Mouse (Mus musculus) small intestine, adult 2 months (tissue): ENCODE data around the gene Aspdh. TPM values are rescaled to one million over a fixed set of nuclear protein-coding genes. Genes with fewer than 3 reads are reported as not detected.

Experiments used
- H3K27ac ChIP-seq: fragments of 200-500 bp; 2 replicates; pipeline ENCODE4 v1.5.1; 2012; ENCODE audit warnings: low read depth, low read length, control low read depth, inconsistent platforms; ENCODE audit not compliant: insufficient read depth
- H3K27me3 ChIP-seq: fragments of 200-500 bp; 2 replicates; pipeline ENCODE4 v1.6.1; 2012; ENCODE audit warnings: mild to moderate bottlenecking, moderate library complexity, low read length, inconsistent platforms; ENCODE audit not compliant: control insufficient read depth, insufficient read depth
- H3K36me3 ChIP-seq: fragments of 200-500 bp; 2 replicates; pipeline ENCODE4 v1.6.1; 2012; ENCODE audit warnings: mild to moderate bottlenecking, low read length, control low read depth, inconsistent platforms; ENCODE audit not compliant: control insufficient read depth, insufficient read depth
- H3K4me1 ChIP-seq: fragments of 200-500 bp; 2 replicates; pipeline ENCODE4 v1.6.1; 2012; ENCODE audit warnings: low read length, inconsistent platforms, mixed read lengths; ENCODE audit not compliant: control insufficient read depth, insufficient read depth, insufficient read length
- H3K4me3 ChIP-seq: fragments of 200-500 bp; 2 replicates; pipeline ENCODE4 v1.5.1; 2012; ENCODE audit warnings: low read depth, mild to moderate bottlenecking, control low read depth, inconsistent platforms, low read length, moderate library complexity
- CTCF ChIP-seq: fragments of 200-500 bp; IDR thresholded peaks from 2 replicates; pipeline ENCODE4 v1.5.1; 2012; ENCODE audit warnings: low read depth, mild to moderate bottlenecking, control low read depth, inconsistent platforms, low read length, moderate library complexity, mixed read lengths; ENCODE audit not compliant: insufficient replicate concordance, insufficient read length; ENCODE audit errors: extremely low read depth
- POLR2A ChIP-seq: fragments of 200-500 bp; IDR thresholded peaks from 2 replicates; pipeline ENCODE4 v1.6.1; 2012; ENCODE audit warnings: low read depth, mild to moderate bottlenecking, control low read depth, inconsistent platforms, low read length, moderate library complexity
- WGBS: fragments of 180-500 bp; shearing (Covaris S2); methylation state at CpG from one replicate; pipeline ENCODE4 v1.1.7; 2018; 5-methylcytosine and 5-hydroxymethylcytosine counted together
- polyA plus RNA-seq: library from polyadenylated mRNA; depleted of rRNA; stranded (reverse); fragments of >200 nt; gene quantifications from 2 replicates; pipeline ENCODE4 v1.2.3, GENCODE M21; 2012

Aspdh gene
- polyA plus RNA-seq, 1 experiment: 3.2 TPM

- Histone ChIP-seq H3K27me3 (no peaks in the 10 kb centered on the region), H3K27ac (no peak overlapping the region), H3K4me1 (no peaks in the 10 kb centered on the region), H3K4me3 (no peak overlapping the region), H3K36me3 (peaks cover 18% of the 10 kb centered on the region)
- TF ChIP-seq CTCF (no peak), POLR2A (no peak)
- 90% methylated on average over 7 of the region's 7 CpGs for WGBS
Observed at GRCm38 (mm10) chr7:44487936-44488335, 22.7 kb downstream of the Aspdh start.

GRCm38 (mm10) chr7:44488545-44488944, 23.4 kb downstream of the Aspdh start:
- TF ChIP-seq CTCF (no peak), POLR2A (no peak)
- no peaks in the 10 kb centered on the region for H3K27me3 ChIP-seq
- H3K36me3 ChIP-seq: peaks cover 18% of the 10 kb centered on the region
- no peak overlapping the region for H3K27ac ChIP-seq
- no peaks in the 10 kb centered on the region for H3K4me1 ChIP-seq
- WGBS: 90% methylated on average over 8 of the region's 8 CpGs
- no peak overlapping the region for H3K4me3 ChIP-seq

- 82% methylated on average over 4 of the region's 4 CpGs for WGBS
- no peak overlapping the region for H3K4me3 ChIP-seq
- H3K27me3 ChIP-seq: no peaks in the 10 kb centered on the region
- H3K4me1 ChIP-seq: no peaks in the 10 kb centered on the region; the same call in 1 of the 2 replicates
- TF ChIP-seq CTCF (no peak), POLR2A (no peak)
- H3K27ac ChIP-seq: no peak overlapping the region
- H3K36me3 ChIP-seq: peaks cover 18% of the 10 kb centered on the region
Observed at GRCm38 (mm10) chr7:44490281-44490680, 25.1 kb downstream of the Aspdh start.

GRCm38 (mm10) chr7:44491391-44491790, 26.2 kb downstream of the Aspdh start:
- no peaks in the 10 kb centered on the region for H3K27me3 ChIP-seq
- H3K4me1 ChIP-seq: no peaks in the 10 kb centered on the region; the same call in 1 of the 2 replicates
- H3K27ac ChIP-seq: no peak overlapping the region
- no peak overlapping the region for H3K4me3 ChIP-seq
- 95% methylated on average over 5 of the region's 5 CpGs for WGBS
- H3K36me3 ChIP-seq: peaks cover 18% of the 10 kb centered on the region
- no peak for TF ChIP-seq POLR2A
- TF ChIP-seq CTCF: no peak

- Histone ChIP-seq H3K27ac (no peak overlapping the region), H3K36me3 (peaks cover 18% of the 10 kb centered on the region), H3K4me1 (peaks cover 2% of the 10 kb centered on the region), H3K27me3 (no peaks in the 10 kb centered on the region), H3K4me3 (no peak overlapping the region)
- no peak for TF ChIP-seq CTCF
- TF ChIP-seq POLR2A: no peak
- 94% methylated on average over 21 of the region's 21 CpGs for WGBS
Observed at GRCm38 (mm10) chr7:44492166-44492826, 27.1 kb downstream of the Aspdh start.

- H3K27me3 ChIP-seq: no peaks in the 10 kb centered on the region
- WGBS: 94% methylated on average over 12 of the region's 12 CpGs
- no peak overlapping the region for H3K27ac ChIP-seq
- H3K4me3 ChIP-seq: no peak overlapping the region
- peaks cover 2% of the 10 kb centered on the region for H3K4me1 ChIP-seq
- TF ChIP-seq POLR2A (no peak), CTCF (no peak)
- H3K36me3 ChIP-seq: peaks cover 18% of the 10 kb centered on the region
Observed at GRCm38 (mm10) chr7:44494681-44495080, 29.5 kb downstream of the Aspdh start.

GRCm38 (mm10) chr7:44495086-44495485, 29.9 kb downstream of the Aspdh start:
- Histone ChIP-seq H3K27me3 (no peaks in the 10 kb centered on the region), H3K4me1 (peaks cover 2% of the 10 kb centered on the region), H3K4me3 (no peak overlapping the region), H3K36me3 (peaks cover 18% of the 10 kb centered on the region), H3K27ac (no peak overlapping the region)
- WGBS: 79% methylated on average over 7 of the region's 7 CpGs
- TF ChIP-seq POLR2A (no peak), CTCF (no peak)
